Mouse (Mus musculus) myocyte (in vitro differentiated cells): ENCODE results near the gene Hebp2. TPM values are rescaled to one million over a fixed set of nuclear protein-coding genes. Genes with fewer than 3 reads are reported as not detected.

Experiments
- H3K27me3 ChIP-seq: one replicate; pipeline ENCODE4 v1.6.1; 2011; ENCODE audit not compliant: control insufficient read depth, insufficient read depth, insufficient read length
- H3K36me3 ChIP-seq: one replicate; pipeline ENCODE4 v1.6.1; 2011; ENCODE audit not compliant: control insufficient read depth, insufficient read depth
- H3K4me2 ChIP-seq: one replicate; pipeline ENCODE4 v1.6.1; 2011; ENCODE audit warnings: low read depth, control low read depth
- H3K4me3 ChIP-seq: one replicate; pipeline ENCODE4 v1.5.1; 2011; ENCODE audit warnings: mild to moderate bottlenecking, control low read depth, moderate library complexity
- H3K79me2 ChIP-seq: one replicate; pipeline ENCODE4 v1.6.1; 2011; ENCODE audit not compliant: control insufficient read depth, insufficient read depth
- H3ac ChIP-seq: one replicate; pipeline ENCODE4 v1.6.1; 2011; ENCODE audit not compliant: control insufficient read depth, insufficient read length
- CEBPB ChIP-seq: IDR thresholded peaks from 2 replicates; pipeline ENCODE4 v1.6.1; 2011; ENCODE audit warnings: mild to moderate bottlenecking, moderate library complexity; ENCODE audit not compliant: poor library complexity, insufficient read depth, severe bottlenecking
- E2F4 ChIP-seq: IDR thresholded peaks from one replicate; pipeline ENCODE4 v1.6.1; 2011; ENCODE audit warnings: mild to moderate bottlenecking, control low read depth, moderate library complexity; ENCODE audit not compliant: insufficient read depth
- MAX ChIP-seq: IDR thresholded peaks from one replicate; pipeline ENCODE4 v1.6.1; 2011; ENCODE audit warnings: low read depth, mild to moderate bottlenecking, control low read depth
- MYOD1 ChIP-seq, 3 experiments: IDR thresholded peaks; one replicate each; pipeline ENCODE4 v1.6.1; 2011; ENCODE audit warnings: control low read depth in 2 of 3, low read depth in 2 of 3, mild to moderate bottlenecking in 2 of 3, moderate library complexity in 1 of 3; ENCODE audit not compliant: insufficient read length in 2 of 3, control insufficient read depth in 1 of 3
- MYOG ChIP-seq, 3 experiments: IDR thresholded peaks; one replicate each; pipeline ENCODE4 v1.6.1; 2011; ENCODE audit warnings: control low read depth in 2 of 3, low read depth in 2 of 3, mild to moderate bottlenecking in 2 of 3; ENCODE audit not compliant: insufficient read length in 2 of 3, control insufficient read depth in 1 of 3, insufficient read depth in 1 of 3
- POLR2A ChIP-seq: IDR thresholded peaks from one replicate; pipeline ENCODE4 v1.6.1; 2011; ENCODE audit warnings: low read depth, mild to moderate bottlenecking, control low read depth, moderate library complexity; ENCODE audit not compliant: insufficient read length
- POLR2AphosphoS2 ChIP-seq: IDR thresholded peaks from one replicate; pipeline ENCODE4 v1.6.1; 2011; ENCODE audit warnings: low read depth, control low read depth; ENCODE audit not compliant: insufficient read length
- REST ChIP-seq: IDR thresholded peaks from one replicate; pipeline ENCODE4 v1.6.1; 2011; ENCODE audit warnings: mild to moderate bottlenecking, control low read depth, moderate library complexity; ENCODE audit not compliant: insufficient read depth, insufficient read length
- SRF ChIP-seq: IDR thresholded peaks from one replicate; pipeline ENCODE4 v1.6.1; 2011; ENCODE audit warnings: low read depth; ENCODE audit not compliant: control insufficient read depth, insufficient read length
- TCF12 ChIP-seq: IDR thresholded peaks from one replicate; pipeline ENCODE4 v1.6.1; 2011; ENCODE audit warnings: mild to moderate bottlenecking, control low read depth; ENCODE audit not compliant: poor library complexity, insufficient read depth, severe bottlenecking
- TCF3 ChIP-seq: IDR thresholded peaks from one replicate; pipeline ENCODE4 v1.6.1; 2011; ENCODE audit warnings: low read depth, control low read depth; ENCODE audit not compliant: insufficient read length
- USF1 ChIP-seq: IDR thresholded peaks from one replicate; pipeline ENCODE4 v1.6.1; 2011; ENCODE audit warnings: low read depth, mild to moderate bottlenecking, control low read depth, moderate library complexity
- polyA plus RNA-seq: library from polyadenylated mRNA; unstranded; fragments of >200 nt; fragmentation: generic; extraction: Trizol; gene quantifications from one replicate; pipeline ENCODE4 v1.2.1, GENCODE M21; 2012; ENCODE audit warnings: missing spikeins

Gene Hebp2
- polyA plus RNA-seq, 1 experiment = 9.7 TPM

DNA sequence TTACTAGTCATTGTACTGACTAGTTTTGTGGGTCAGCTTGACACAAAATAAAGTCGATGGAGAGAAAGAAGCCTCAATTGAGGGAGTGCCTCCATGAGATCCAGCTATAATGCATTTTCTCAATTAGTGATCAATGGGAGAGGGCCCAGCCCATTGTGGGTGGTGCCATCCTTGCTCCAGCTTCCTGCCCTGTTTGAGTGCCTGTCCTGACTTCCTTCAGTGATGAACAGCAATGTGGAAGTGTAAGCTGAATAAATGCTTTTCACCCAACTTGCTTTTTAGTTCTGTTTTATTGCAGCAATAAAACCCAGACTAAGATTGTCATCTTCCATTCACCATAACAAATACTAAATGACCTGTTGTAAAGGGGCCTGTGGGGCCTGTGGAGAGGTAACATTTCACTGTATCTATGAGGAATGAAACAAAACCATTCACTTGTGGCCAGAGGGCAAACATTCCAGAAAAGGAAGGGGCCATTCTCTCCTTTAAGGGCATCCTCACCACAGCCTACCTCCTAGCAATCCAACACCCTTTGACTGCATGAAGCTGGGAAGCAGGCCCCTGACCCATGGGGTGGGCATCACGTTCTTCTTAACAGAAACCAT, 37.9 kb downstream of the Hebp2 start:
- H3K36me3 ChIP-seq = peaks cover 4% of the 10 kb centered on the region
- H3K79me2 ChIP-seq = no peaks in the 10 kb centered on the region
- no peak overlapping the region for H3K4me2 ChIP-seq
- no peak for TF ChIP-seq MAX
- no peak for TF ChIP-seq REST
- no peak for TF ChIP-seq E2F4
- no peak for TF ChIP-seq MYOD1 (IDR thresholded peaks at IDR 0.05; ENCODE audit: control insufficient read depth in 1 of 3, insufficient read length in 2 of 3, low read depth in 2 of 3)
- TF ChIP-seq TCF3 = no peak
- TF ChIP-seq CEBPB = no peak
- no peak for TF ChIP-seq MYOG (IDR thresholded peaks at IDR 0.05; ENCODE audit: control insufficient read depth in 1 of 3, insufficient read depth in 1 of 3, insufficient read length in 2 of 3, low read depth in 2 of 3)
- TF ChIP-seq POLR2A = no peak
- TF ChIP-seq SRF = no peak
- no peak for TF ChIP-seq TCF12
- no peak for TF ChIP-seq USF1
- no peaks in the 10 kb centered on the region for H3K27me3 ChIP-seq
- no peak overlapping the region for H3ac ChIP-seq
- no peak overlapping the region for H3K4me3 ChIP-seq

DNA sequence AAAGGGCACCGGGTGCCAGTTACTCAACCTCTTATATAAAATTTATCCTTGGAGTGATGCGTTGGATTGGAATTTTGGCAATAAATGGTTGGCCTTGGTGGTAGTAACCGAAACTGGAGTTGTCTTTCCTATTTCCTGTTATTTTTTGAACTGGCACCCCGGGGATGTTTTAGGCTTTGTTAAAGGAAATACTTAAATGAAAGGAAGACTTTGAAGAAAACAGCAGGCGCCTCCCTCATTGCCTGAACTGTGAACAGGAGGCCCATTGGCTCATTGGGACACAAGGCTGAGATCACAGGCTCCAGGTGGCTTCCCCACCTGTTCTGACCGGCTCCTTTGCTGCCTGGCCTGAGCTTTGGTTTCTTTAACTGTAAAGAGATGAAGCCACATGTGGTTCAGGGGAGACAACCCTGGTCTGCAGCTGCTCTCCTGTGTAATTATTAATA, 39.4 kb downstream of the Hebp2 start:
- Histone ChIP-seq H3K4me2 (peak overlapping the region; percentile 34), H3K4me3 (no peak overlapping the region), H3K79me2 (no peaks in the 10 kb centered on the region), H3K36me3 (no peaks in the 10 kb centered on the region), H3K27me3 (no peaks in the 10 kb centered on the region), H3ac (no peak overlapping the region)
- TF ChIP-seq MYOG (IDR thresholded peaks at IDR 0.05; ENCODE audit: control insufficient read depth in 1 of 3, insufficient read depth in 1 of 3, insufficient read length in 2 of 3, low read depth in 2 of 3) (peak in 1 of 3 experiments; percentile 50), E2F4 (no peak), MAX (no peak), MYOD1 (IDR thresholded peaks at IDR 0.05; ENCODE audit: control insufficient read depth in 1 of 3, insufficient read length in 2 of 3, low read depth in 2 of 3) (peak in 2 of 3 experiments; percentile 55 to 56), CEBPB (no peak), POLR2AphosphoS2 (no peak), POLR2A (no peak), TCF12 (no peak)

DNA sequence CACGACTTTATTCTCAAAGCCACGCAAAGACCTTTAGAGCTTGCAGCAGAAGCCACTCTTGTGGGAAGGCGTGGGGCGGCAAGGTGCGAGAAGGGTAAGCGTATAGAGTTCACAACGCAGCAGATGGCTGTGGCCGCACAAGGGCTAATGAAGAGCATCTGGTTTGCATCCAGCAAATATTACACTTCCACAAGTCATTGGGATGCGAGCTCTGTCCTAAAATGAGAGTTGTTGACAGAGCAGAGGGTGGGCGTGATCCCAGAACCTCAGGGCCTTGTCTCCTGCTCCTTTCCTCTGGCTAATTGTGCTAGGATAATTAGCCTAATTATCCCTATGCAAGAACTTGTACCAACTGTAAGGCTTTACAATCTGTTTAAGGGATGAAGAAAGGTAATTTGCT, 40.2 kb downstream of the Hebp2 start:
- Histone ChIP-seq H3ac (no peak overlapping the region), H3K79me2 (no peaks in the 10 kb centered on the region), H3K4me3 (no peak overlapping the region), H3K27me3 (no peaks in the 10 kb centered on the region), H3K36me3 (peaks cover 2% of the 10 kb centered on the region), H3K4me2 (no peak overlapping the region)
- TF ChIP-seq SRF (no peak), MYOD1 (IDR thresholded peaks at IDR 0.05; ENCODE audit: control insufficient read depth in 1 of 3, insufficient read length in 2 of 3, low read depth in 2 of 3) (no peak), CEBPB (no peak), MAX (no peak), TCF3 (no peak), TCF12 (no peak), E2F4 (no peak), MYOG (IDR thresholded peaks at IDR 0.05; ENCODE audit: control insufficient read depth in 1 of 3, insufficient read depth in 1 of 3, insufficient read length in 2 of 3, low read depth in 2 of 3) (no peak), POLR2AphosphoS2 (no peak), REST (no peak), POLR2A (no peak), USF1 (no peak)

DNA sequence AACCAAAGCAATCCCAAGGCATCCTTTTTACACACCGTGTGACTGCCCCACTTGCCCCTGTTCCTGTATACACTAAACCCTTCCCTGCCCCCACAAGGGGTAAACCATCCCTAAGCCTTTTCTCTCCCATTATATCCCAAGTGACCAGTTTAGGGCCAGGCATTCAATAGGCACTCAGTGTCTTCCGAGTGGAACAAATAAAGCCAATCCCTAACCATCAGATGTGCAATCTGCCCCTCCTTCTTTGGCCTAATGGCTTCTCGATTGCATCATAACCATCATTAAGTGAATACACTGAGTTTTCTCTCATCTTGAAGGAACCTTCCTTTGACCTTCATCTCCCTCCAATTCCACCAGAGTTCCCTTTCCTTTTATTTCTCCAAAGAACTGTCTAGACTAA, 43.9 kb downstream of the Hebp2 start:
- no peak overlapping the region for H3K4me2 ChIP-seq
- peaks cover 6% of the 10 kb centered on the region for H3K36me3 ChIP-seq
- no peaks in the 10 kb centered on the region for H3K79me2 ChIP-seq
- no peak for TF ChIP-seq TCF3
- peak; percentile 23; the same call in 1 of the 2 replicates for TF ChIP-seq CEBPB
- no peaks in the 10 kb centered on the region for H3K27me3 ChIP-seq
- no peak overlapping the region for H3K4me3 ChIP-seq
- H3ac ChIP-seq = no peak overlapping the region

DNA sequence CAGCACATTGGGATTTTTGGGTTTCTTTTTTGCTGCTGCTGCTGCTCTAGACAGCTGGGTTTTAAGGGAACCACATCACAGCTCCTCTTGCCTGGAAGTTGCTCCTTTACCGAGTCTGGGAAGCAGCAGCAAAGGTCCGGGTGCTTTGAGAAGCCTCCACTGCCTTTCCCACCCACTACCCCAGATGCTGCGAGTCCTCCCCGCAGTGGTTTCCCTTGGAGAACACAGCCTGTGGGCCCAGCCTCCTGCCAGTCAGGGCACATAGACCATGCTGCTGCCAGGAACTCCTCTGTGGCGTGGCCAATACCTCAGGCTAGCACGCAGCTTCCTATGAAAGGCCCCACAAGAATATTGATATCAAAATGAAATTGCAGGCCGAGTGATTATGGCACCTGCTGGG, 48.8 kb downstream of the Hebp2 start:
- Histone ChIP-seq H3K27me3 (no peaks in the 10 kb centered on the region), H3K36me3 (peaks cover 6% of the 10 kb centered on the region), H3ac (no peak overlapping the region), H3K4me3 (no peak overlapping the region), H3K79me2 (no peaks in the 10 kb centered on the region), H3K4me2 (no peak overlapping the region)
- TF ChIP-seq TCF12 (no peak), MYOD1 (IDR thresholded peaks at IDR 0.05; ENCODE audit: control insufficient read depth in 1 of 3, insufficient read length in 2 of 3, low read depth in 2 of 3) (no peak), REST (no peak), TCF3 (no peak), USF1 (no peak), CEBPB (no peak), MYOG (IDR thresholded peaks at IDR 0.05; ENCODE audit: control insufficient read depth in 1 of 3, insufficient read depth in 1 of 3, insufficient read length in 2 of 3, low read depth in 2 of 3) (no peak), POLR2A (no peak), E2F4 (no peak), SRF (no peak), MAX (no peak), POLR2AphosphoS2 (no peak)
